In the genomic region with DNA sequence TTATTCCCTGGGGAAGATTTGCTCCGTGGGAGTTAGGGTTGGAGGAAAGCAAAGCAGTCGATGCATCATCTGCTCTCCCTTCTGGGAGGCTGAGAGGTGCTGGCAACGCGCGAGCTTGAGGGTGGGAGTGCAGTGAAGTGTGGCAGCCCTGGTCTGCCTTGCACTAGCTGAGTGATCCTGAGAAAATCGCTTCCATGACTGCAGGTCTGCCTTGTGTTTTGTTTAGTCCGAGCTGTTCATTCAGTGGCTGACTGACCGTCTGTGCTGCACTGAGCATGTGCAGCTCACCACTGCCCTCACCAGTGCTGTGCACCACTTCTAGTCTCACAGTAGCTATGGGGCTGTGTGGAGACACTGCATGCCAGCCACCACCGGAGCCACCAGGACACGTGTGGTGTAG, we compare ENCODE assay signal across 15 mouse cellular contexts. TPM values are rescaled to one million over a fixed set of nuclear protein-coding genes. Genes with fewer than 3 reads are reported as not detected.
A peak's percentile ranks its signal among the peaks of the same experiment; 100 is the strongest.
DNase-seq lines count a peak whose midpoint lies in the region; ATAC-seq and TF ChIP-seq lines count a peak whose summit lies in the region.
"Had no signal": no experiment of that assay in that cellular context is flagged by ENCODE, and none has a peak within 500 bp of the region (broad histone marks: within the 10 kb centered on the region; RNA-seq: fewer than 3 reads in every experiment).

No protein-coding gene starts in this region.

- no peak overlapping the region for H3K4me3 ChIP-seq in embryonic facial prominence, embryonic 12.5 days
- no peak overlapping the region for H3K4me3 ChIP-seq in embryonic facial prominence, embryonic 10.5 days
- H3K4me3 ChIP-seq in layer of hippocampus, adult 2 months: no peak overlapping the region
- H3K4me3 ChIP-seq: heart, embryonic 12.5 days; hindbrain, embryonic 12.5 days; limb, embryonic 12.5 days had no signal

- no peaks in the 10 kb centered on the region for H3K9me3 ChIP-seq in embryonic facial prominence, embryonic 12.5 days
- H3K9me3 ChIP-seq in embryonic facial prominence, embryonic 10.5 days: no peaks in the 10 kb centered on the region
- H3K9me3 ChIP-seq: G1E; heart, embryonic 12.5 days; hindbrain, embryonic 12.5 days; limb, embryonic 12.5 days had no signal

- DNase-seq in embryonic facial prominence, embryonic 10.5 days (ENCODE audit: low spot score): no peak
- DNase-seq in kidney, postnatal 4 days: peak; percentile 30 to 48
- no peak for DNase-seq in kidney, adult 9 months
- peak; percentile 56 to 61 for DNase-seq in layer of hippocampus, adult 2 months (ENCODE audit: low spot score in 2 of 2)
- DNase-seq in right cerebral cortex, postnatal 10 days (ENCODE audit: low spot score in 2 of 2): peak; percentile 27 to 38
- no peak for DNase-seq in urinary bladder, adult 2 months (ENCODE audit: low spot score)
- DNase-seq in embryo, embryonic 10.5 days (ENCODE audit: low spot score): no peak
- DNase-seq: lung, adult 2 months had no signal

- H3K36me3 ChIP-seq in embryonic facial prominence, embryonic 12.5 days: peaks cover 56% of the 10 kb centered on the region
- peaks cover 97% of the 10 kb centered on the region for H3K36me3 ChIP-seq in embryonic facial prominence, embryonic 10.5 days (replicated peaks)

- no peak overlapping the region for H3K27ac ChIP-seq in embryonic facial prominence, embryonic 12.5 days
- H3K27ac ChIP-seq in embryonic facial prominence, embryonic 10.5 days (replicated peaks): no peak overlapping the region
- H3K27ac ChIP-seq in layer of hippocampus, adult 2 months: peak overlapping the region; percentile 37
- H3K27ac ChIP-seq: hindbrain, embryonic 12.5 days; limb, embryonic 12.5 days; stomach, postnatal 0 days had no signal

- no peak overlapping the region for H3K9ac ChIP-seq in embryonic facial prominence, embryonic 12.5 days
- H3K9ac ChIP-seq: heart, embryonic 12.5 days; hindbrain, embryonic 12.5 days; limb, embryonic 12.5 days had no signal

- 0 out of 2 replicates have a peak, but pooled peaks have one; percentile 28 for ATAC-seq in embryonic facial prominence, embryonic 12.5 days (ENCODE audit: insufficient number of reproducible peaks, insufficient read depth, low FRiP score, low TSS enrichment)
- ATAC-seq: forebrain, embryonic 16.5 days had no signal

- TF ChIP-seq CTCF in layer of hippocampus, adult 2 months (conservative IDR thresholded peaks at IDR 0.05): 0 out of 2 replicates have a peak, but pooled peaks have one; percentile 7

- H3K4me1 ChIP-seq in embryonic facial prominence, embryonic 12.5 days: no peaks in the 10 kb centered on the region
- no peaks in the 10 kb centered on the region for H3K4me1 ChIP-seq in embryonic facial prominence, embryonic 10.5 days
- H3K4me1 ChIP-seq: heart, embryonic 12.5 days; hindbrain, embryonic 12.5 days; limb, embryonic 12.5 days had no signal

- 73% methylated on average over 10 of the region's 10 CpGs for WGBS in embryonic facial prominence, embryonic 12.5 days
- 86% methylated on average over 10 of the region's 10 CpGs for WGBS in embryonic facial prominence, embryonic 10.5 days

- H3K27me3 ChIP-seq in embryonic facial prominence, embryonic 12.5 days: no peaks in the 10 kb centered on the region
- no peaks in the 10 kb centered on the region for H3K27me3 ChIP-seq in embryonic facial prominence, embryonic 10.5 days (replicated peaks; ENCODE audit: low read depth, poor library complexity, severe bottlenecking)
- H3K27me3 ChIP-seq: heart, embryonic 12.5 days; hindbrain, embryonic 12.5 days; limb, embryonic 12.5 days had no signal

- H3K4me2 ChIP-seq in embryonic facial prominence, embryonic 12.5 days (replicated peaks): no peak overlapping the region
- H3K4me2 ChIP-seq: heart, embryonic 12.5 days; hindbrain, embryonic 12.5 days; limb, embryonic 12.5 days had no signal

RNA-seq across cellular contexts. Expression of a gene that starts 42.2 kb away (rescaled TPM):
- polyA plus RNA-seq in embryonic facial prominence, embryonic 12.5 days (2016; fragmentation: Nextera tagmentation; extraction: Ambion mirVana): 109 and 114 TPM in 2 replicates
- 83.0 and 85.4 TPM in 2 replicates for polyA plus RNA-seq in embryonic facial prominence, embryonic 10.5 days (2016; fragmentation: Nextera tagmentation; extraction: Ambion mirVana)
- 100 to 1,000 TPM; 184 to 186 TPM for total RNA-seq in layer of hippocampus, adult 2 months (2021)
- polyA plus RNA-seq in urinary bladder, adult 2 months (2012; rRNA removed): 46.8 and 49.0 TPM in 2 replicates

Comparison
In these comparisons a context has a peak if more than half of its experiments do, and no peak if none do; other contexts are left out.
1. DNase-seq: peak in kidney, postnatal 4 days (2 of 2), layer of hippocampus, adult 2 months (2 of 2) and right cerebral cortex, postnatal 10 days (2 of 2); none in embryonic facial prominence, embryonic 10.5 days (single experiment), kidney, adult 9 months (single experiment), urinary bladder, adult 2 months (single experiment) and embryo, embryonic 10.5 days (single experiment).